Mouse (Mus musculus): Measurements from ENCODE around the gene Hnrnpll.

Gene Hnrnpll

GRCm38 (mm10) chr17:79995091-79995691 lies 66.9 kb downstream of the Hnrnpll start:
- DNase-seq = no peak

GRCm38 (mm10) chr17:79992114-79992513 lies 70.0 kb downstream of the Hnrnpll start:
- no peak for DNase-seq

- DNase-seq = no peak
These were observed 70.8 kb downstream of the Hnrnpll start for GRCm38 (mm10) chr17:79991166-79991958.

GRCm38 (mm10) chr17:79990161-79990560 lies 72.0 kb downstream of the Hnrnpll start:
- DNase-seq = no peak

- DNase-seq = no peak
These were observed 77.7 kb downstream of the Hnrnpll start for GRCm38 (mm10) chr17:79984450-79984849.

- no peak for DNase-seq
These were observed 79.1 kb downstream of the Hnrnpll start for GRCm38 (mm10) chr17:79982955-79983529.

- DNase-seq = no peak
These were observed 79.6 kb downstream of the Hnrnpll start for GRCm38 (mm10) chr17:79982548-79982947.

GRCm38 (mm10) chr17:79981758-79982481 lies 80.2 kb downstream of the Hnrnpll start:
- DNase-seq = no peak

- DNase-seq = no peak
These were observed 80.8 kb downstream of the Hnrnpll start for GRCm38 (mm10) chr17:79981348-79981747.

- DNase-seq = no peak
These were observed 81.6 kb downstream of the Hnrnpll start for GRCm38 (mm10) chr17:79980421-79981120.
